Mouse (Mus musculus): Measurements from ENCODE around the gene Mecom.

The Mecom gene

DNA sequence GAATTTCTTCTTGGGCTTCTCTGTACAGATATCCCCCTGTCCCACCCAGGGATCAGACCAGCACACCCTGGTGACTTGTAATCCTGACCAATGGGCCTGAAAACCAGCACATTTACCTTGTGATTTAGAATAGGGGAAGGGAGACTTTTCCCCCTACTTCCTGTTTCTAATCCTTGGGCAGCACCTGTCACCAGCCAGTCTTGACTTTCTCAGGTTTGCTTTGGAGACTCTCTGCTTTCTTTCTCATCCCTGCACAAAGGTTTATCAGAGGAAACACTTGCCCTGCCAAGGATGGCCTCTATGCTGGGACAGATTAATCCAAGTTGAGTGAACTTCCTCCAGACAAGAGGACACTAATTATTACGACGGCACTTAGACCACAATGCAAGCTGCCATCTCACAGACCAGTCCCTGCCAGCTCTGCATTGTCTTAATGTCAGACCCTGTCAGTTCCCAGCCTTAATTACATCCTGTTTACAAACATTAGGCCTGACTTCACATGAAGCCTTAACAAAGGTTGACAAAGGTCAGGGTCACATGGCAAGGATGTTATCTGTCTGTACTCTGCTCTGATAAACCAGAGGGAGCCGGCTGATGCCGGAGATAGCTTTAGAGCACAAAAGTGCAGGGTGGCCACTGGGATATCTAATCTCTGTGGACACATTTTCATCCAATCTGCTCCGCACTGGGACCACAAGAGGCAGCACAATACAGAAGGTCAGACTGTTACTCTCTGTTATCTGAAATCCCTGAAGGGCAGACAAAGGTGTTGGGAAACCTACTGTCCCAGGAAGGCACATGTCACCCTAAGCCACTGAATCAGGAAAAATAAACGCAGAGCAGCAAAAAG is 193.7 kb downstream of the Mecom start:
- no peak for DNase-seq (ENCODE audit: low read depth)

DNA sequence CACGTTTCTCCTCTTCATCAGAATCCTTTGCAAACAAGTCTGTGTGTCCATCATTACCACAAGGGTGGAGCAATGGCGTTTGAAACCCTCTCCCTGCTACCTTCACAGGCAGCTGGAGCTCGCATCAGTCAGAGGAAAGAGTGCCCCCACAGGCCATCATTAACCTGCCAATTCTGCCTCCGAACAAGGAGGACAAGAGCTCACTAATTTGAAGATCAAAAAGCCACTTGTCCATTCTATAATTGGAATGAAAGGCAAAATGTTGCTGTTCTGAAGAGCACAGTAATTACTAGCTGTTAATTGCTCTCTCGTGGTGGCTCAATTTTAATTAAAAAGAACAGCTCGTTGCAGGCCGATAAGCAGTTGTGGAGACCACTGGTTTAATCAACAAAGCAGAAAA is 198.5 kb downstream of the Mecom start:
- DNase-seq (ENCODE audit: low read depth), result no peak

DNA sequence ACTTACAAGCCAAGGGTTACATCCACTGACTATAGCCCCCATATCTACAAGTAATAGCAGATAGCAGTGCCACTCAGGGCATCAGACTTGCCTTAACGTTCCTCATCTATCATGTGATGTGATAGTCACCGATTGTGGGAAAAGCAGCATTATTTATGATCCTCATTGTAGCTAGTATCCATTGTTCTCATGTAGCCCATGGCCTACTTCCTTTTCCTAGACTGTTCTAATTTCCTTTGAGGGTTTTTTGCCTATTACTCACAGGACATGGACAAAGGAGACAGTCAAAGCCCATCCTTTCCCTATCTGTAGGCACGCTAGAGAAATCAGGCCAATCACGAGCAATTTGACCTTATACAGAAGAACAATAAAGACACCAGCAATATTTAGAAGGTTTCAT is 203.7 kb downstream of the Mecom start:
- no peak for DNase-seq (ENCODE audit: low read depth)

DNA sequence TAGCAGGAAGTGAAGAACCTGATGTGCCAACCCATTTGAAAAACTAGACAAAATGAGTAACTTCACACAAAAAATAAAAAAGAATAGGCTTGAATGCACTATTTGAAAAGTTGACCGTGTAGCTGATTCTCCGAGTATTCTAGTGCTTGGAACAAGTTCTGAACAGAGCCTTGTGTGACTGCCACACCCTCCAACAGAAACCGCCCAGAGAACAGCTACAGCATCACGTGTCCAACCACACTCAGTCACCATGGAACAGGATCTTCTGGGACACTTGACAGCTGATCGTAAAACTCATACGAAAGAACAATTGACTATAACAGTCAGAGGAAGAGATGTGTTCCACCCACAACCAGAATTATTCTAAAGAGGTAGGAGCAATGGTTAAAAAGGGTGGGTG is 215.5 kb downstream of the Mecom start:
- no peak for DNase-seq (ENCODE audit: low read depth)

DNA sequence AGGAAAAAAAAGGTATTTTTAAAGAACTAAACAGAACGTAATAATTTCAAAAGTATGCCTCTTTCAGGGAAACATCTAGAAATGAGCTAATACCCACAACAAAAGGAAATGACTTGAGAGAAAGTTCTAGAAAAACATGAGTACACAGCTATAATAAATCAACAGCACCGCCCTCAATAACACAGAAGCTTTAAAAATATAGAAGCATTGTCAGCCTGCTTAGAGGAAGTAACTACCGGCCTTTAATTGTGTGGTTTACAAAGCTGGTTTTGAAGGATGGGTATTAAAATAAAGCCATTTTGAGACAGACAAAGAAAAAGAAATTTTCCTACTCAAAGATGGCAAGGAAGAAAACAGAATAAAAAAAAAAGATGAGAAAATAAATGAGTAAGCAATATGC is 217.3 kb downstream of the Mecom start:
- no peak for DNase-seq (ENCODE audit: low read depth)

DNA sequence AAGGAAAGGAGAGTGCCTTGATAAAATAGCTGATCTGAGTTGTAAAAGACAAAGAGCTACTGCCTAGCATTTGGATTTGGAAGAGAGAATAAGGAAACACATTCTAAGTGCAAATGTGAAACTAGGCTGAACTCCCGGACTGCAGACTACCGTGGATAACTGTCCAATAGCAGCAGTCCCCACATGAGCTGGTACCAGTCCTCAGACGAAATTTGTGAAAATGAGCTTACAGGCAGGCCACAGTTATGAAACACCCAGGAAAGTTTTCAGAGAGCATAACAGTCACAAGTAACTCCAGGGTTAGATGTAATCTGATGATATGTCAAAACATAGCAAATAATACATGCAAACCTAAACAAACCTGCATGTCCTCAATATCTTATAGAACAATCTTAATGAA is 217.8 kb downstream of the Mecom start:
- DNase-seq (ENCODE audit: low read depth), result no peak

DNA sequence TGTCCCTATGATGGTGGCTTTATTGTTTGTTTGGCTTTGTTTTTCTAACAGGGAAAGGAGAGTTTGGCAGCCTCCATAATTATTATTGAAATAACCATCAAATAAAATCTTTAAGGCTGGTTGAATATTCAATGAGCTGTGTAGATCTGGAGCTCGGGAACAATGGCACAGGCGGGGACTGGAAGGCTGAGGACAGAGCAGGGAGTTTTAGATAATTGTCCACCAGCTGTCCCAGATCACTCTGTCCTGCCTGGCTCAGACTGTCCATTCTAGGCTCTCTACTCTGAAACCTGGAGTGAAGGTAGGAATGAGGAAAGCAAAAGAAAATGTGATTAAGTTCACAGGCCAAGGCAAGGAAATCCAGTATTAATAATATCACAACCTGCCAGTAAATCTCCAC is 232.9 kb downstream of the Mecom start:
- DNase-seq (ENCODE audit: low read depth), result no peak

DNA sequence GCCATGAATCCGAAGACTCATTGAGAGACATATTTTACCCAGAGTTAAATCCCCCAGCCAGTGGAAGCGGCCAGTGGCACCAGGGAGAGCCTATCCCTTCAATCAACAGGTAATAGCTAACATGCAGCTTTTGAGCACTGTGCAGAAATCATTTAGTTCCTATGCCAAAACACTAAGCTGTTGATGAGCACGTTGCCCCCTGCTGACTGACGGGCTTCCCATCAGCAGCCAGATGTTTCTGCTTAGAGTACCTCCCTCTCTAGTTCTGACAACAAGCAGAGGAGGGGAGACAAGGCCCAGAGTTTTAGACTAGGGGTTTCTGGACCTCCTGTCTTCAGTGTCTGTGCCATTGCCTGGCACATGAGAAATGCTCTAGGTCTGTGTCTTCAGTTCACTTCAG is 239.7 kb downstream of the Mecom start:
- no peak for DNase-seq (ENCODE audit: low read depth)

DNA sequence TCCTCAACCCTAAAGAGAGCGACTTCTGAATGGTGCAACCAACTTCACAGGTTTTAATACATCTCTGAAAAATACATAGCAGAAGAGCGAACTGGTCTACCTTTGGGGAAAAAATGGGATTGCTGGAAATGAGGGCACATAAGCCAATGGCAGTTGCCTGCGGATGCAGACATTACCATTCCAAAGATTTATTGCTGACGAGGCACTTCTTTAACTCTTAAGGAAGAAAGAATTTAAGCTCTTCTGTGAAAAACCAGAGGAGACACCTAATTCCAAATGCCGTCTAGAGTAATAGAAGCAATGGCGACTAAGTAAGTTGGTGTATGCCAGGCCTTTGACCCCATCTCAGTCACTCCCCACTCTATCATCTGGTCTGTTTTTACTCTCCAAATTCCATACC is 240.2 kb downstream of the Mecom start:
- no peak for DNase-seq (ENCODE audit: low read depth)

DNA sequence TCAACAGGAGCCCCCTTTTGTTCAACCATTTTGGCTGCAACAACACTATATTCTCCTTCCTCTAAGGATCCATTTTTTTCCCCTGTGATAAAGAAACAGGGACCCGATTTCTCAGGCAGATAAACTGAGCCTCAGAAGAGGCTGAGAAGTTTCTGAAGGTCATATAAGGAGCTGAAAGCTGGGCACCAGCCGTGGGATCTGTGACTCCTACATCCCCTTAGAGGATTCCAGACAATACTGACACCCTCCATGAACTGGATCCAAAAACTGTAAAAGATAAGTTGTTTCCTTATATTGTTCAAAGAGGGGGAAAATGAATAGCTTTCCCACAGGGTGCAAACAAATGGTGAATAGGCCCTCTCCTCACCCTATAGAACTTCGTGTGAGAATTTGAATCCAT is 241.7 kb downstream of the Mecom start:
- DNase-seq (ENCODE audit: low read depth), result no peak

DNA sequence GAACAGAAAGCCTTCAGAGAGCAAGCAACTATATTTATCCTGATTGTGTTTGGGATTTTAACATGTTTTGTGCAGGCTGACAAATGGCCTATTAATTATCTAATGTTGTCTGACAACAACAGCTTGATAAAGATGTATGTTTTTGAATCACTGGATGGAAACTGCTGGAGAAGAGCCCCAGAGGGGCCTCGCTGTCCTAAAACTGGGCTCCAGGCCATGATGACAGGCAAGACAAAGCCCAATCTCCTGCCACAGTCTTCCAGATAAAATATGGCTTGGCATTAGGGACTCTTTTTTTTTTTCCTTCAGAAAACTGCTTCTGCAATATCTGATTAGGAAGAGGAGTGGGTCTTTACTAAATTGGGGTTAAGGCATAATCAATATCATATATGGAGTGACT is 248.3 kb downstream of the Mecom start:
- no peak for DNase-seq (ENCODE audit: low read depth)

DNA sequence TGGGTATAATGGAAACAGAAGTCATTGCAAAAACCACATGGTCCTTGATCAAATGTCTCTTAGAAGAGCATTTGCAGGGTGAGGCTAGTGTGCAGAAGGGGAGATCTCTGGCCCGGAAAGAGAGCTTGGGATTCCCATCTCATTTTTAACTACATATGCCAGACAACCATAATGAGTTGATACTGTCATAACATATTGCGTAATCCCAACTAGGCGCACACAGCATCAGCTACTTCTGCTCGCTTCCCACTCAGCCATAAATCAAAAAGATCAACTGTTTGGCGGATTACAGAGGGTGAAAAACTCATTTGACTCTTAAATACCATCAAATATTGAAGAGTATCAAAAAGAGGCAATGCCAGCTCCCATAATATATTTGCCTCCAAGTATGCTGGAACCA is 253.4 kb downstream of the Mecom start:
- no peak for DNase-seq (ENCODE audit: low read depth)

DNA sequence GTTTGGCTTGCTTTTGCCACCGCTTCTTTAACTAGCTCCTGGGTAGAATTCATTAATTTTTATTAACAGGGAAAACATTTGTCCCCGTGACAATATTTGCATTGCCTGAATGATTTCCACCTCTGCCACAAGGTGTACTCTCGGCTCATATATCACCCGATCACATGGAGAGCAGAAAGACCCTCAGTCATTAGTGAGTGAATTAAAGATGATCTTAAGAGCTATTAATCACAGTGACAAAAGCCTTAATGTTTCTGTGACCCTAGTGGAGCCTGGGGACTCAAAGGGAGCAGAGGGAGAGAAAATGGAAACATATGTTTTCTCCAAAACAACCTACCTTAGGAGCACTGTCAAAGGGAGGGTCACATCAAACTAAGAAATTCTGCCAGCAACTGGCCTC is 261.3 kb downstream of the Mecom start:
- no peak for DNase-seq (ENCODE audit: low read depth)

DNA sequence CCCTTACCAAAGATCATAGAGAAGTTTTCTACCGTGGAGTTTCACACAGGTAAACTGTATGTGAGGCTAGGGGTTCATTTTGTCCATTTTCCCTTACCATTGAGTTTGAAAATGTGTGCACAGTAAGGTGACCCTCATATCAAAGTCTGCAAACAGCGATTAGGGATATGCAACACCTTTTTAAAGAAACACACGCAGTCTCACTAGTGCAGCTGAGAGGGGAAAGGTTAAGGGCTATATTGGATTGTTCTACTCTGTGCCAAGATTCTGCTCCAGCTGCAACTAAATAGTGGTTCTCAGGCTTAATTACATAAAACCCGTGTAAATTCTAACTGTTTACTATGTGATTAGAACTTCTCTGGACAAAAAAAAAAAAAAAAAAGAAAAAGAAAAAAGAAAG is 263.7 kb downstream of the Mecom start:
- no peak for DNase-seq (ENCODE audit: low read depth)

DNA sequence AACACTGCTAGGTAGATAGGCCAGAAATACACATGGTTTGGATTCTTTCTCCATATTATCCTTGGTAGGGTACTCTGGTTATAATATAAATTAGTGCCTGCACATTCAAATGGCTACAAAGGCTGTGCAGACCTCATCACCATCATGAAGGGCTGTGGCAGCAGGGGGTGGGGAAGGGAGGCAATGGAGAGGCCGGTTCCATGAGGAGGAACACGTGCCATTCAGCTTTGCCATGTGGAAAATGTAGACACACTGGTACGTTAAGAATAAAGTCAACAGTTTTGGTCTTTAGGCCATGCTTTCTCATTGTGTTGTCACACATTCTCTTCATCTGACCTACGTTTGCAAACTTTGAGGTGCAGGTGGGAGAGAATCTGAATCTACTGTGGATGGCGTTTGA is 264.2 kb downstream of the Mecom start:
- DNase-seq (ENCODE audit: low read depth), result no peak

DNA sequence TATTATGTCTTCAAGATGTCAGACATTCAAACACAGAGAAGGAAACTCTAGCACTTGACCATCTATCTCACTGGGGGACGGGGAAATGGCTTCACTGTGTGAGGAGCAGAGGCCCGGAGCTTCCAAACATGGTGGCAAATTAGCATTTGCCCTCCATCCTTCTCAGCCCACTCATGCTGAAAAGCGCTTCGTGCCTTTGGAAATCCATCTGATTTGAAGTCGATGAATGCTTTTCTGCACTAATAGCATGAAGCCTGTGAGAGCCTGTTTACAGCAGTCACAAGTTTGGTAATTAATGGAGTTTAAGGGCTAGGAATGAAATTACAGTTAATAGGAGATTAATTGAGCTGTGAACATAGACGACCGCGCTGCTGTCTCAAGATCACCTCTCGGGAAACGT is 270.2 kb downstream of the Mecom start:
- DNase-seq (ENCODE audit: low read depth), result no peak

DNA sequence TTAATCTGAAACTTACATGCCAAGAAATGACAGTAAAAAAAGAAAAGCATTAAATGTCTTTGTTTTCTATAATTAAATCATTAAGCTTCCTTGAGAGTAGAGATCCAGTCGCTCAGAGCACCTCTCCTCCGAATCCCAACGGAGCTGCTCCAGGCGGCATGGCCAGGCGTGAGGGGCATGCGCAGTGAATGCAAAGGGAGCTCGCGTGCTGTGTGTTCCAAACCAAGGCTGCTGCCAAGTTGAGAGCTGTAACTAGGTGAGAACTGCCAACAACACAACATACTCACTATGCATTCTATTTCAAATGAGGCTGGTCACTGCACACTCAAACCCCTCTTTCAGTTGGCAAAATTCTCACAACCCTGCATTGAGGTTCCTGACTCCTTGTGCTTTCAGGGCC is 271.7 kb downstream of the Mecom start:
- DNase-seq (ENCODE audit: low read depth), result no peak

DNA sequence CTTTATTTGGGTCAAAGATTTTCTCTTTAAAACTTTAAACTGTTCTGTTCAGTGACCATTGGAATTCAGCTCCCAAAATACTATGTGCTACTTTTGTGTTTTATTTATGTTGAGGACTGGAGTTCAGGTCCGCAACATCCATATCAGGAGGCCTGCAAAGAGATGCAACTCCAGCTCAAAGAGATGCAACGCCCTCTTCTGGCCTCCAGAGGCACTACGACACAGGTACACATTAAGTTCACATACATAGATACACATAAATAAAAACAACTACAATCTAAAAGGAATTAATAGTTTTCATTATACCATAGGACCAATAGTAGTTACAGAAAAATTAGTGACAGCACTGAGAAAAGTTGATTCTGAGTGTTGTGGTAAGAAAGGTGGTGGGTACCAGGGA is 278.6 kb downstream of the Mecom start:
- no peak for DNase-seq (ENCODE audit: low read depth)

DNA sequence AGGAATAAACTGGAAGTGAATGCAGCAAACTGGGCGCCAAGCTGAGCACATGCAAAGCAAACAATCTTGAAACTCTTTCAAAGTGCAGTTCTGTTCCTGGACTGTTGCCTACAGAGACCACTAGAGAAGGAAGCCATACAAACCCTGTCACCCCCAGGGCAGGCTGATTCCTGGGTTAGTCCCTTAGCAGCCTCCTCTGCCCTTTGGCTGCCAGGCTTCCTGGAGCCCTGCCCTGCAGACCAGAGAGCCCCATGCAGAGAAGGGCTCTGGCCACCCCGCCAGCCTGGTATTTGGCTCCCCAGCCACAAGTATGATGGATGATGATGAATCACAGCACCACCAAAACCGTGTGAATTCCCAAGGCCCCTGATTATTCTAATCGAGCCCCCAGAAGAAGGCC is 286.9 kb downstream of the Mecom start:
- DNase-seq (ENCODE audit: low read depth), result no peak

DNA sequence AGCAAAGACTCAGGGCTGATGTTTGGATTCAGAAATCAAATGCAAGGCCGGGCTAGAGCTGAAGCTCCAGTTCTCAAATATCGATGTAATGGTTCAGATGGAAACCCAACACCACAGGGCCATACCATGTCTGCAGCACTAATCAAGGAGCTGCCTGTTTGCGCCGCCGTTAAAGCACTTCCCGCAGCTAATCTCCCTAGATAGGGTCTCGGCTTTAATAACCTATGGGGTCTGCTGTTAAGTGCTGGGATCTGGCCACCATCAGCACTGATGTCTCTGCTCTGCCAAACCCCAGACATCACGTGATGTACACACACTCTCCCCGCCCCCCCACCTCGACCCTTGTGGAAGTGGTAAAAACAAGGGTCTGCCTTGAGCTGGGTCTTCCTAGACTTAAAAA is 289.4 kb downstream of the Mecom start:
- DNase-seq (ENCODE audit: low read depth), result no peak

DNA sequence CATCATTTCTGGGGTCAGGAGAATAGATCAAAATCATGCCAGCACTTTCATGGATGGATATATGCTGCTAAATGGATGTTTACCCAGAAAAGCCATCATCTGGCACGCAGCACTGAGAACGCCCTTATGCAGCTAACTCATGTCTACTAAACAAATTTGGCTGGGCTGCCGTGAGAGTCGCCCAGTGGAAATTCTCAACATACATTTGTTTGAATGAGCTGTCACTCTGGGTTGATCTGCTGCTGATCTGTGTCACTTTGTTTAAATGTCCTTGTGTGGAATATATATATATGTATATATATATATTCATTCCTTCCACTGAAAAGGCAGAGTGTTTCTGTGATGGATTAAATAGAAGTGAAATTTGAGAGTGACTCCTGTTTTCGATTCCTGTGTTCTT is 290.0 kb downstream of the Mecom start:
- no peak for DNase-seq (ENCODE audit: low read depth)

DNA sequence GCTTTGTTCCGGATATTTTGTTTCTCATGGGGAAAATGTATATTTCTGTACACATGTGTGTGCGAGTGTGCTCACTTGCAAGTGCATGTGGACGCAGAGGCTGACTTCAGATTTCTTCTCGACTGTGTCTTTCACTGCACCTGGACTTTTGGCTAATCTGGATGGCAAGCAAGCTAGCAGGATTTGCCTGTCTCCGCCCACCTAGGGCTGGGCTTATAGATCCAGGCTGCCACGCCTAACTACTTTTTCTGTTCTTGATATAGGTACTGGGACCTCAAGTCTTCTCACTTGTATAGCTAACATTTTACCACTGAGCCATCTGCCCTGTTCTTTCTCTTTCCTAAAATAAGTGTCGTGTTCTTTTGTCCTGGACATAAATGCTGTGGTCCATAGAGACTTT is 290.9 kb downstream of the Mecom start:
- DNase-seq (ENCODE audit: low read depth), result no peak

DNA sequence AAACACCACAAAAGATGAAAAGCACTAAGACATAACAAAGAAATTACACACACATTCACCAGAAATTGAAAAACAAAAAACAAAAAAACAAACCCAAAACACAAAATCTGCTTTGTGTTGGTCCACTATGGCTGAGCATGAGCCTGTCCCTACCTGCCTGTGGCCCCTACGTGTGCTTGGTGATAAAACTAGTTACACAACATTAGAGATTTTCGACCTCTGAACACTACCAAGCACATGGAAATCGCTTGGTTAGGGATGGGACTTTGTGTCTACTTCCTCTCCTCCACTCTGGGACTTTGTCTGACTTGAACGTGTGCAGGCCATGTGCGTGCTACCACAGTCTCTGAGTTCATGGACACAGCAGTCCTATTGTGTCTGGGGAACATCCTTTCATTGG is 292.0 kb downstream of the Mecom start:
- no peak for DNase-seq (ENCODE audit: low read depth)

DNA sequence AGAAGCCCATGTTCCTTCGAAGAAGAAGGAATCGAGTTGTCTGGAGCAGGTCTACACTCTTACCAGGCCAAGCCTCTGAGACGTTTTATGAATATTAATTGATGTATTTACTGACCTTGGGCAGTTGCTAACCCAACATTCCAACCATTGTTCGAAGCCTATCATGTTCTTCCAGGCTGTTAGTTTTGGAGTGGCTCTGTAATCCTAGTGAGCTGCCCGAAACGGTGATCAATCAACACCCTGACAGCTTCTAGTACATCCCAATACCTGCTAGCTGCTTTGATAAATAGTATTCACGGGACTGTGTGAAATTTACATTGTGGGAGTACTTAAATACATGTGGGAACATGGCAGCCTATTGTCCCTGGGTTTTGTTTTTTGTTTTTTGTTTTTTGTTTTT is 293.4 kb downstream of the Mecom start:
- no peak for DNase-seq (ENCODE audit: low read depth)

DNA sequence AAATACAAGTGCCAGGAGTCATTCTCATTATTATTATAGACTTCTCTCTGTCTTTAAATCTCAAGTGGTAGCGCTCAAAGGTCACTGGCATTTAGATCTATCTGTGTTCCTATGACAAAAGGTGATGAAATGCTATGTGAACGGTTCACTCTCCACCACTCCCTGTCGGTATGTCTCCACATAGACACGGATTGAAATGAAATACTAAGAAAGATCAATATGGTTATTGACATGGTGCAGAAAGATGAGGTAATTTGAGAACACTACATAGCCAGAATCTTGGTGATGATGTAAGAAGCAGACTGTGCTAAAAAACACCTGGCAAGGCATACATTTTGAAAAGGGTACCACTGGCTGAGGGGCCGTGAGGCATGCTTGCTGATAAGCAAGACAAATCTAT is 294.1 kb downstream of the Mecom start:
- DNase-seq (ENCODE audit: low read depth), result no peak

Measured in naive thymus-derived CD4-positive, alpha-beta T cell, adult 2 months (primary cell).